Mouse (Mus musculus): ENCODE results near the gene Rnf166. TPM values are rescaled to one million over a fixed set of nuclear protein-coding genes. Genes with fewer than 3 reads are reported as not detected.
A peak's percentile ranks its signal among the peaks of the same experiment; 100 is the strongest.

The Rnf166 gene
- total and polyA plus RNA-seq, 3 experiments = 7.7 to 13.0 (median 8.5) TPM

DNA sequence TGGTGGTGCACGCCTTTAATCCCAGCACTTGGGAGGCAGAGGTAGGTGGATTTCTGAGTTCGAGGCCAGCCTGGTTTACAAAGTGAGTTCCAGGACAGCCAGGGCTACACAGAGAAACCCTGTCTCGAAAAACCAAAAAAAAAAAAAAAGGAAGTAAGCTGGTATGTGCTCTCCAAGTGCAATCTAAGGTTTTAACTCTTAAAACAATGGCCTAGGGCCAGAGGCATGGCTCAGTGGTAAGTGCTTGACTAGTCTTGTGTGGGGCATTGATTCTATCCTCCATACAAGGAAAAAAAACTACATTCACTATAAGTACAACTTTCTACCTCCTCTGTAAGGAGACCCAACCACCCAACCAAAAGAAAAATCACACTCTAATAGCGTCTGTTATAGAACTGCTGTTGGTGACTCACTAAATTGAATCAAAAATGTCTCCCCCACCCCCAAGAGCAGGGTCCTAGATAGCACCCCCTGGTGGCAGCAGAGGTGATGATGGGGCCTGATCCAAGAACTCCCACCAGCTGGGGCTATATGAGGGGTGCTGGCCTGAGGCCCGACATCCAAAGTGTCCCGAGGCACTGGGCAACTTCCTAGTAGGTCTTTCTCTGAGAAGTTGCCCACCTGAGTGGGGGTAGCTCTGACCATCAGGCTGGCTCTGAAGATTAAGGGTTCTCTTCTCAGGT, 16.5 kb downstream of the Rnf166 start:
- Histone ChIP-seq H3K9ac (ENCODE audit: insufficient read depth, low read depth) (no peak overlapping the region), H3K4me3 (replicated peaks in 1 of 3; ENCODE audit: low read depth in 2 of 3, low read length in 2 of 3, poor library complexity in 1 of 3) (no peak overlapping the region), H3K9me3 (replicated peaks; ENCODE audit: low read length) (peaks cover 3% of the 10 kb centered on the region), H3K4me2 (ENCODE audit: insufficient read depth, low read depth, poor library complexity, severe bottlenecking) (no peak overlapping the region), H3K36me3 (replicated peaks in 1 of 2; ENCODE audit: control insufficient read depth in 1 of 2, insufficient read depth in 1 of 2, low read length in 1 of 2) (no peaks in the 10 kb centered on the region), H3K27ac (ENCODE audit: insufficient read depth, low read depth) (no peak overlapping the region), H3K27me3 (replicated peaks) (peaks cover 45% of the 10 kb centered on the region), H3K4me1 (ENCODE audit: control insufficient read depth in 1 of 2, insufficient read depth in 2 of 2) (peaks cover 9 to 48% of the 10 kb centered on the region in 2 experiments), H3K79me2 (replicated peaks; ENCODE audit: control insufficient read depth, extremely low read depth, insufficient read depth, poor library complexity, severe bottlenecking) (no peaks in the 10 kb centered on the region)
- in situ Hi-C loops (cut with MboI; ENCODE audit: low pct_ligation_motif_present, low pct_unique_long_range_greater_than_20kb, low sequenced_read_pairs) = no loop called here
- no peak for DNase-seq (ENCODE audit: extremely low read depth)
- dilution Hi-C loops (cut with MboI; ENCODE audit: extremely low pct_ligation_motif_present, extremely low pct_unique_long_range_greater_than_20kb, low sequenced_read_pairs) = no loop called here
- TF ChIP-seq E2F4 (IDR thresholded peaks at IDR 0.05; ENCODE audit: insufficient replicate concordance, low read depth, low read length) (no peak), MAFK (IDR thresholded peaks at IDR 0.05; ENCODE audit: insufficient replicate concordance, low read length) (no peak), MAZ (IDR thresholded peaks at IDR 0.05; ENCODE audit: low read depth, low read length) (no peak), CTCF (conservative IDR thresholded peaks at IDR 0.05 in 1 of 2, IDR thresholded peaks at IDR 0.05 in 1 of 2; ENCODE audit: low read depth in 2 of 2, low read length in 2 of 2) (peak; percentile 10 to 50; a peak in 2 of 4 replicates), USF2 (conservative IDR thresholded peaks at IDR 0.05; ENCODE audit: low read depth, low read length) (no peak), ZKSCAN1 (IDR thresholded peaks at IDR 0.05; ENCODE audit: borderline replicate concordance, low read depth, low read length) (no peak), JUN (IDR thresholded peaks at IDR 0.05; ENCODE audit: insufficient read depth, low read depth, low read length) (no peak), RAD21 (IDR thresholded peaks at IDR 0.05; ENCODE audit: low read depth, low read length) (no peak; the same call in 1 of the 2 replicates), BHLHE40 (IDR thresholded peaks at IDR 0.05; ENCODE audit: low read depth, low read length) (no peak), SMC3 (IDR thresholded peaks at IDR 0.05; ENCODE audit: low read depth, low read length) (peak; percentile 37; the same call in 1 of the 2 replicates), POLR2A (IDR thresholded peaks at IDR 0.05; ENCODE audit: low read depth, low read length) (no peak), CHD1 (IDR thresholded peaks at IDR 0.05; ENCODE audit: low read depth, low read length) (no peak), ZNF384 (IDR thresholded peaks at IDR 0.05; ENCODE audit: low read depth, low read length) (peak; percentile 34; the same call in 1 of the 2 replicates), JUND (conservative IDR thresholded peaks at IDR 0.05; ENCODE audit: low read depth, low read length) (no peak), KAT2A (IDR thresholded peaks at IDR 0.05; ENCODE audit: insufficient replicate concordance, low read length) (no peak), MAX (IDR thresholded peaks at IDR 0.05; ENCODE audit: low read length) (no peak), MEF2A (IDR thresholded peaks at IDR 0.05; ENCODE audit: borderline replicate concordance, low read depth, low read length) (no peak), POLR2AphosphoS2 (IDR thresholded peaks at IDR 0.05; ENCODE audit: low read depth, low read length) (no peak)

DNA sequence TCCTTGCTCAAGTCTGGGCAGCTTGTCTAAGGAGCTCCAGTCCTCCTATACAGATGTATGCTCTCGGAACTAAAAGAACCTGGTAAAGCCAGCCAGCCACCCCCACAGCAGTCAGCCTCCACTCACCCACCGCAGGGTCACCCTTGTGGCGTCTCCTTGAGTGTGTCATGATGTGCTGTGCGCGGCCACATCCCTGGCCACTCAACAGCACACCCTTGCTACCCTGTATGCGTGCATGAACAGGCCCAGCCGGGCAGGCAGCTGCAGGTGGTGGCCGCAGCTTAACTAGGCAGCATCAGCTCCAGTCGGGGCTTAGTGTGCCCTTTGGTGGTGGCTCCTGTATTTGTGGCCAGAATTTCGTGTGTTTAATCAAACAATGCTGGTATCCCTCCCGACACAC, 18.7 kb downstream of the Rnf166 start:
- peaks cover 9 to 40% of the 10 kb centered on the region in 2 experiments for H3K4me1 ChIP-seq (ENCODE audit: control insufficient read depth in 1 of 2, insufficient read depth in 2 of 2)
- no peaks in the 10 kb centered on the region for H3K36me3 ChIP-seq (replicated peaks in 1 of 2; ENCODE audit: control insufficient read depth in 1 of 2, insufficient read depth in 1 of 2, low read length in 1 of 2)
- H3K27me3 ChIP-seq (replicated peaks) = peaks cover 41% of the 10 kb centered on the region
- H3K4me2 ChIP-seq (ENCODE audit: insufficient read depth, low read depth, poor library complexity, severe bottlenecking) = no peak overlapping the region
- dilution Hi-C loops (cut with MboI; ENCODE audit: extremely low pct_ligation_motif_present, extremely low pct_unique_long_range_greater_than_20kb, low sequenced_read_pairs) = no loop called here
- DNase-seq (ENCODE audit: extremely low read depth) = no peak
- H3K4me3 ChIP-seq (replicated peaks in 1 of 3; ENCODE audit: low read depth in 2 of 3, low read length in 2 of 3, poor library complexity in 1 of 3) = no peak overlapping the region
- H3K9me3 ChIP-seq (replicated peaks; ENCODE audit: low read length) = no peaks in the 10 kb centered on the region
- H3K79me2 ChIP-seq (replicated peaks; ENCODE audit: control insufficient read depth, extremely low read depth, insufficient read depth, poor library complexity, severe bottlenecking) = no peaks in the 10 kb centered on the region
- TF ChIP-seq MYC (IDR thresholded peaks at IDR 0.05; ENCODE audit: low read depth, low read length) (no peak), ZMIZ1 (IDR thresholded peaks at IDR 0.05; ENCODE audit: low read depth, low read length) (no peak), MAX (IDR thresholded peaks at IDR 0.05; ENCODE audit: low read length) (no peak), ETS1 (conservative IDR thresholded peaks at IDR 0.05; ENCODE audit: low read depth, low read length) (no peak), TCF12 (IDR thresholded peaks at IDR 0.05; ENCODE audit: low read depth, low read length) (no peak), GABPA (IDR thresholded peaks at IDR 0.05; ENCODE audit: insufficient replicate concordance, low read depth, low read length) (no peak), EP300 (IDR thresholded peaks at IDR 0.05; ENCODE audit: low read length) (no peak), MXI1 (IDR thresholded peaks at IDR 0.05; ENCODE audit: low read depth, low read length) (no peak), POLR2A (IDR thresholded peaks at IDR 0.05; ENCODE audit: low read depth, low read length) (no peak), JUN (IDR thresholded peaks at IDR 0.05; ENCODE audit: insufficient read depth, low read depth, low read length) (no peak), RAD21 (IDR thresholded peaks at IDR 0.05; ENCODE audit: low read depth, low read length) (no peak), SMC3 (IDR thresholded peaks at IDR 0.05; ENCODE audit: low read depth, low read length) (no peak), NELFE (IDR thresholded peaks at IDR 0.05; ENCODE audit: low read depth, low read length) (no peak)
- no peak overlapping the region for H3K27ac ChIP-seq (ENCODE audit: insufficient read depth, low read depth)
- in situ Hi-C loops (cut with MboI; ENCODE audit: low pct_ligation_motif_present, low pct_unique_long_range_greater_than_20kb, low sequenced_read_pairs) = no loop called here
- H3K9ac ChIP-seq (ENCODE audit: insufficient read depth, low read depth) = no peak overlapping the region

Measured in CH12.LX (cell line).